In the genomic region with DNA sequence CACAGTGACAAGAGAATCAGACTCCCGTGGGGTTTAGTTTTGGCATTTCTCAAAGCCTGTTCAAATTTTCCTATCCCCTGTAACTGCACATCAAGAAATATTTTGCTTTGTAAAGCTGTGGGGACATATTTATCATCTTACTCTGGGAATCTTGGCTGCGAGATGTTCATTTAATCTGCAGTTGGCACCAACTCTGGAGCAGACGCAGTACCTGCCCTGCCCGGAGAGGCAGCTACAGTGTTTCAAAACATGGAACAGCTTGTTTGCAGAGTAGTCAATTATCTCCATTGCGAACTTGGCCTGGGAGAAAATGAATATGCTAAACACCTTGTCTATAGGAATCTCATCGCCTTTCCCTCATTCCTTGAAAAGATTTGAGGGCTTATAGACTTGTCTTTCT, we compare ENCODE assay signal across 32 mouse cellular contexts. TPM values are rescaled to one million over a fixed set of nuclear protein-coding genes. Genes with fewer than 3 reads are reported as not detected.
DNase-seq lines count a peak whose midpoint lies in the region; ATAC-seq and TF ChIP-seq lines count a peak whose summit lies in the region.
"Had no signal": no experiment of that assay in that cellular context is flagged by ENCODE, and none has a peak within 500 bp of the region (broad histone marks: within the 10 kb centered on the region; RNA-seq: fewer than 3 reads in every experiment).

No protein-coding gene starts in this region.

- H3K4me1 ChIP-seq in heart, adult 2 months (ENCODE audit: control insufficient read depth, insufficient read depth, low read length), result peaks cover 6% of the 10 kb centered on the region
- H3K4me1 ChIP-seq in stomach, postnatal 0 days (replicated peaks; ENCODE audit: control insufficient read depth, insufficient read depth), result no peaks in the 10 kb centered on the region; the same call in 1 of the 2 replicates
- H3K4me1 ChIP-seq: liver, embryonic 12.5 days had no signal

- H3K9me3 ChIP-seq in stomach, postnatal 0 days (ENCODE audit: control insufficient read depth, low read length), result no peaks in the 10 kb centered on the region
- H3K9me3 ChIP-seq: embryonic facial prominence, embryonic 13.5 days; heart, embryonic 10.5 days; heart, embryonic 15.5 days; liver, embryonic 12.5 days had no signal

- no peak for ATAC-seq in stomach, postnatal 0 days (ENCODE audit: low FRiP score, low TSS enrichment)
- ATAC-seq: CD4-positive, CD25-positive, alpha-beta regulatory T cell, adult 4 months; intestine, embryonic 16.5 days; liver, embryonic 12.5 days; liver, postnatal 0 days had no signal

- no peak overlapping the region for H3K27ac ChIP-seq in heart, adult 2 months
- H3K27ac ChIP-seq in stomach, postnatal 0 days (replicated peaks), result no peak overlapping the region
- H3K27ac ChIP-seq: embryonic facial prominence, embryonic 13.5 days; heart, embryonic 10.5 days; heart, embryonic 15.5 days; liver, embryonic 12.5 days had no signal

- no peak for TF ChIP-seq EP300 in heart, adult 2 months (IDR thresholded peaks at IDR 0.05; ENCODE audit: insufficient read depth, low read depth, low read length)
- no peak for TF ChIP-seq EP300 in stomach, postnatal 0 days (optimal IDR thresholded peaks at IDR 0.05)

- H3K36me3 ChIP-seq in heart, adult 2 months (ENCODE audit: control insufficient read depth, insufficient read depth, low read length), result no peaks in the 10 kb centered on the region
- H3K36me3 ChIP-seq in stomach, postnatal 0 days (ENCODE audit: control insufficient read depth, insufficient read depth, low read length), result no peaks in the 10 kb centered on the region
- H3K36me3 ChIP-seq: embryonic facial prominence, embryonic 13.5 days; heart, embryonic 10.5 days; heart, embryonic 15.5 days; liver, embryonic 12.5 days had no signal

- no peak overlapping the region for H3K4me3 ChIP-seq in heart, adult 2 months
- H3K4me3 ChIP-seq in stomach, postnatal 0 days (ENCODE audit: low read depth, low read length), result no peak overlapping the region
- H3K4me3 ChIP-seq: embryonic facial prominence, embryonic 13.5 days; heart, embryonic 10.5 days; heart, embryonic 15.5 days; liver, embryonic 12.5 days had no signal

- intact Hi-C loops in heart, adult 2 months (cut with DNase I), result no loop called here

- 65% methylated on average over 6 of the region's 6 CpGs for WGBS in heart, adult 2 months
- WGBS in stomach, postnatal 0 days, result 56% methylated on average over 6 of the region's 6 CpGs

- TF ChIP-seq CTCF in heart, adult 2 months (IDR thresholded peaks at IDR 0.05), result 0 out of 2 replicates have a peak, but pooled peaks have one; percentile 21
- TF ChIP-seq CTCF in stomach, postnatal 0 days (IDR thresholded peaks at IDR 0.05; ENCODE audit: low read depth), result 0 out of 2 replicates have a peak, but pooled peaks have one; percentile 6

- H3K4me2 ChIP-seq in stomach, postnatal 0 days (replicated peaks; ENCODE audit: low read depth), result no peak overlapping the region
- H3K4me2 ChIP-seq: embryonic facial prominence, embryonic 13.5 days; heart, embryonic 15.5 days; liver, embryonic 12.5 days; midbrain, embryonic 11.5 days had no signal

- H3K27me3 ChIP-seq in heart, adult 2 months (ENCODE audit: control insufficient read depth, insufficient read depth, low read length), result no peaks in the 10 kb centered on the region; the same call in 1 of the 2 replicates
- no peaks in the 10 kb centered on the region for H3K27me3 ChIP-seq in stomach, postnatal 0 days (ENCODE audit: control insufficient read depth, insufficient read depth, low read length)

- no peaks in the 10 kb centered on the region for H3K79me2 ChIP-seq in heart, adult 2 months (replicated peaks; ENCODE audit: control insufficient read depth, insufficient read depth, low read length)

- H3K9ac ChIP-seq in heart, adult 2 months (ENCODE audit: low read depth, low read length), result no peak overlapping the region
- H3K9ac ChIP-seq in stomach, postnatal 0 days (ENCODE audit: low read length), result no peak overlapping the region
- H3K9ac ChIP-seq: embryonic facial prominence, embryonic 13.5 days; heart, embryonic 15.5 days; liver, embryonic 12.5 days; liver, postnatal 0 days had no signal

- peak; percentile 63 to 66 for DNase-seq in cerebellum, postnatal 14 days
- no peak for DNase-seq in cerebellum, adult 8-10 months
- DNase-seq in heart, adult 2 months, result no peak
- no peak for DNase-seq in heart, adult 11 months
- DNase-seq in testis, postnatal 14 days (ENCODE audit: low spot score), result peak; percentile 73
- no peak for DNase-seq in testis, postnatal 10 days (ENCODE audit: low spot score)
- DNase-seq in stomach, postnatal 0 days (ENCODE audit: low spot score), result no peak
- no peak for DNase-seq in thymus, postnatal 25 days
- DNase-seq: kidney, adult 9 months; kidney, postnatal 14 days; liver, postnatal 0 days; lung, postnatal 36 days; right cerebral cortex, postnatal 14 days had no signal

- TF ChIP-seq POLR2A in heart, adult 2 months (IDR thresholded peaks at IDR 0.05; ENCODE audit: insufficient read depth, low read depth, low read length), result no peak

RNA-seq across cellular contexts. Expression of gene Kcng4, which starts 2.8 kb away (rescaled TPM):
- under 1 TPM; 0.05 to 0.23 TPM for total RNA-seq in heart, adult 2 months (2021)
- 0.33 and 0.41 TPM in 2 replicates for polyA plus RNA-seq in heart, adult 2 months (2012; rRNA removed)
- 0.49 and 0.52 TPM in 2 replicates for polyA plus RNA-seq in stomach, postnatal 0 days (2015; fragmentation: Nextera tagmentation; extraction: Ambion mirVana)
- total RNA-seq: common myeloid progenitor, adult 5-6 weeks; megakaryocyte, adult 5-6 weeks had no signal
- polyA plus RNA-seq: CD4-positive, CD25-positive, alpha-beta regulatory T cell, adult 4 months; heart, embryonic 10.5 days; heart, embryonic 15.5 days; hindbrain, embryonic 11.5 days; liver, embryonic 12.5 days; liver, postnatal 0 days had no signal

RNA-seq across cellular contexts. Expression of gene Adad2, which starts 25.7 kb away (rescaled TPM):
- total RNA-seq in heart, adult 2 months (2021), result not detected
- polyA plus RNA-seq in heart, adult 2 months (2012; rRNA removed), result not detected in 2 replicates
- polyA plus RNA-seq in stomach, postnatal 0 days (2015; fragmentation: Nextera tagmentation; extraction: Ambion mirVana), result not detected in 2 replicates
- total RNA-seq: adrenal gland, postnatal 14 days; common myeloid progenitor, adult 5-6 weeks; gastrocnemius, adult 8-10 months; gastrocnemius, postnatal 4 days; heart, postnatal 25 days; megakaryocyte, adult 5-6 weeks had no signal
- polyA plus RNA-seq: CD4-positive, CD25-positive, alpha-beta regulatory T cell, adult 4 months; embryonic facial prominence, embryonic 13.5 days; forebrain, embryonic 11.5 days; frontal cortex, adult 2 months; heart, embryonic 10.5 days; heart, embryonic 15.5 days; hindbrain, embryonic 11.5 days; liver, embryonic 12.5 days; liver, postnatal 0 days; lung, embryonic 16.5 days; neural tube, embryonic 14.5 days; thymus, postnatal 0 days had no signal

RNA-seq across cellular contexts. Expression of gene Wfdc1, which starts 27.9 kb away (rescaled TPM):
- 10 to 100 TPM; 27.9 to 33.2 TPM for total RNA-seq in heart, adult 2 months (2021)
- polyA plus RNA-seq in heart, adult 2 months (2012; rRNA removed), result 39.0 and 41.4 TPM in 2 replicates
- polyA plus RNA-seq in stomach, postnatal 0 days (2015; fragmentation: Nextera tagmentation; extraction: Ambion mirVana), result 58.0 and 61.0 TPM in 2 replicates
- total RNA-seq: common myeloid progenitor, adult 5-6 weeks; megakaryocyte, adult 5-6 weeks had no signal
- polyA plus RNA-seq: CD4-positive, CD25-positive, alpha-beta regulatory T cell, adult 4 months had no signal

RNA-seq across cellular contexts. Expression of gene Taf1c, which starts 33.2 kb away (rescaled TPM):
- total RNA-seq in heart, adult 2 months (2021), result 1 to 10 TPM; 3.6 to 3.7 TPM
- polyA plus RNA-seq in heart, adult 2 months (2012; rRNA removed), result 6.5 and 8.7 TPM in 2 replicates
- polyA plus RNA-seq in stomach, postnatal 0 days (2015; fragmentation: Nextera tagmentation; extraction: Ambion mirVana), result 5.9 and 6.2 TPM in 2 replicates

Comparison
In these comparisons a context has a peak if more than half of its experiments do, and no peak if none do; other contexts are left out.
1. DNase-seq: peak in cerebellum, postnatal 14 days (2 of 2) and testis, postnatal 14 days (single experiment); none in cerebellum, adult 8-10 months (single experiment), heart, adult 2 months (0 of 2), heart, adult 11 months (single experiment), testis, postnatal 10 days (single experiment), stomach, postnatal 0 days (single experiment) and thymus, postnatal 25 days (single experiment).